Mouse (Mus musculus): ENCODE results near the gene Ccdc30.

Gene Ccdc30

DNA sequence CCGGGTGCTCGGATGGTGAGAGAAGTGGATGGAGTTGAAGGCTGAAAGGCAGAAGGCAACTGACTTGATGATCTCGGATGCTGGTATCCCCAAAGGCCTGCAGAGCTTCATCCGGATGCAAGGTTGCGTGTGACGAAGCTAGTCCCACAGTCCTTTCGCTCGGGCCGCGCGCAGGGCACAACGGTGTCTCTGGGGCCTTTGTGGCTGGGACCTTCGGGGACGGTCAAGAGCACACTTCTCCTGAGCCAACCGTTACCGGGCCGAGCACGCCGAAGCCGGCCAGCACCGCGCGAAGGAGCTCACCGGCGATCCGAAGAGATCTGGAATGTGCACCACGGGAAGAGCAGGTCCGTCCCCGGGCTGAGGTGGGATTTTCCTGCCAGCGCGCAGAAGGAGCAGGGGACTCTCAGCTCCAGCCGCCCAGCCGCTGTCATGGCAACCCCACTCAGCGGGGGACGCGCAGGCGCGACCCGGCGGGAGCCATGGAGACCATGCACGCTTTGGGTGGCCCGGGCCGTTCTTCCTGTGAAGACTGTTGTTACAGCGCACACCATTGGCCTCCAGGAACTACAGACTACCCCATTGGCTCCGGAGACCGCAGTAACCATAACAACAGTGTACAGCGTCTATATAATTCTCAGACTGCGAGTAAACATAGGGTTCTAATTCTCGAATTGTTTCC, at the start of gene Ccdc30:
TSS of gene Ccdc30 (minus strand) at position 450 of the 682 bp plus-strand sequence.
- peak; percentile 90 for DNase-seq (ENCODE audit: low spot score)

DNA sequence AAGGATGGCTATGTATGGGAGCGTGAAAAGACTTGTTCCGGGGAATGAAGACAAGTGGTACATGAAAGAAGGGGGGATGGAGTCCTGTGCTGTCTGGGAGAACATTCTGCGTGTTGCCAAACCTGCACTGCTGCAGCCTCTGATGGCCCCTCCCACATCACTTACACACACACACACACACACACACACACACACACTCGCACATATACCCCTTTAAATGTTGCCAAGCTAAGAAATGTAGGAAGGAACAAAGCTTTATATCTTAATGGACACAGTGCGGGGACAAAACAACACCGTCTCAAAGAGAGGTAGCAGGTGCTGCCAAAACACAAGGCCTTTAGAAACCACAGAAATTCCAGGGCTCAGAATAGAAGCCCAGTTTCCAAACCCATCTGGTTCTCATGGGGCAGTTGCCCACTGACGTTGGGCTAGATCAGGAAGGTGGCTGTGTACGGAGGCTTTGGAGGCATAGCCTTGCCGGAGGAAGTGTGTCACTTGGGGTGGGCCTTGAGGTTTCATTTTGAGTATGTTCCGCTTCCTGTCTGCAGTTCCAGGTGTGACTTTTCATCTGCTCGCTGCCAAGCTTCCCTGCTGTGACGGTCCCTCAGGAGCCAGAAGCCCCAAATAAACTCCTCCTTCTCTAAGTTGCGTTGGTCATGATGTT, 48.6 kb upstream of the Ccdc30 start:
- no peak for DNase-seq (ENCODE audit: low spot score)

DNA sequence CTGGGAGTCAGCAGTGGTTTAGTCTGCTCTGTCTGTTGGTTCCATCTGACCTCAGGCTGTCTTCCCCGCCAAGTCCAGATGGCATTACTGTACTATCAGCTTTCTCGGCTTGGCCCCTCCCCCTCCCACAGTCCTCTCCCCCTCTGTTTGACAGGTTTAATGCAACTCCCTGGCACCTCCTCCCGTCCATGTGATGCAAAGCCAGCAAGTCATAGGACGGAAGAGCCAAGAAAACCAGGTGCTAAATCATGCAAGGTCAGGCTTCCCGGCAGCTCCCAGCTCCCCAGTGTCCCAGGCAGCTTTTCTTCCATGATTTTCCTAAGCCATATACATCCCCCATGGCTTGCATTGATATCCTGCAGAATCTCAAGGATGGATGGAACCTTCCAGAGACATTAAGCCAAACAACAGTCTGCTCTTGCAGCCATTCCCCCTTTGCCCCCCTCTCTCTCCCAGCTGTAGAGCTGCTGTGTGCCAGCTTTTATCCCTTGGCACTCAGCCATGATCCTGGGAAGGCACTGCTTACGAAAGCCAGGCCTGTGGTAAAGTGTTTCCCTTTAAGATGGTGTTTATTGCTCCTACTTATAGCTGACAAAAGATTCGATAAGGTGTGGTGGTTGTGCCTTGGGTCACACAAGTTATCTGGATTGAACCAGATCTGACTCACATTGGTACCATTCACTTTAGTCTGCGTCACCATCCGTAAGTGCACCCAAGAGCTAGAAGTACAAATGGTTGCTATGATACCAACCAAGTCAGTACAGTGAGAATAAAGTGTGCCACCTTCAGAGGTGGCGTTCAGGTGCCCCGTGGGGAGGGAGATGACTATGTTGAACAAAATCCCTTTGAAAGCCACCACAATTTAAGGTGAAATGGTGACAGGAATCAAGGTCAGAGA, 47.8 kb upstream of the Ccdc30 start:
- no peak for DNase-seq (ENCODE audit: low spot score)

DNA sequence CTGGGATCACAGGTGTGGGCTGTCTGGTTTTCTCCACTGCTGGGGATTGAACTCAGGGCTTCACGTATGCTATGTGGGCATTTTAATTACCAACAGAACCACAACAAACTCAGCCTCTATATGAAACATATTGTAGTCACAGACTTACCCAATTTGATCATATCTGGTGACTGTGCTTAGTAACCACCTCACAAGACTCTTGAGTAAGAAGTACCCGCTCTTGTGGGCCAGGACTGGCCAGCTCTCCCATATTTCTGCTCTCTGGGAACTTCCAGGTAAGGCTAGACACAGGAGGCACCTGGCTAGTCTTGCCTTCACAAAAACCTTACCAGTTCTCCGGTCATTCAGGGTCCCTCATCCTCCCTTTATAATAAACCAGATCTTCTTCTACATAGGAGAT, 47.1 kb upstream of the Ccdc30 start:
- no peak for DNase-seq (ENCODE audit: low spot score)

DNA sequence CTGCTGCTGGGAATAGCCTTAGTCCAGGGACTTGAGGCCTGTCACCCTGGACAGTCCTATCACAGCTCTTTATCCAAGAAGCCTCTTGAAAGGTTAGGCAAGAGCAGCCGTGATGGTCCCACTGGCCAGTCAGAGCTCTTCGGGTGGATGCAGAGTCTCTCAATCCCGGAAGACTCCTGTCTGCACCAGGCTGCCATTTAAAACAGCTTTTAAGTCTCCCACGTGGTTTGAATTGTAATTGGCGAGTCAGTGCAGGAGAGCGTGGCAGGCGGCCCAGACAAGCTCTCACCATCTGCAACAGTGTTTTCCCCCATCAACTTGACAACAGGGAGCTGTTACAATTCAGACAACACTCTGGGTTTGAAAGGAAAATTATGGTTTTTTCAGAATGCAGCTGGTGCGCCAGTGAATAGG, 45.4 kb upstream of the Ccdc30 start:
- DNase-seq (ENCODE audit: low spot score), result peak; percentile 36

DNA sequence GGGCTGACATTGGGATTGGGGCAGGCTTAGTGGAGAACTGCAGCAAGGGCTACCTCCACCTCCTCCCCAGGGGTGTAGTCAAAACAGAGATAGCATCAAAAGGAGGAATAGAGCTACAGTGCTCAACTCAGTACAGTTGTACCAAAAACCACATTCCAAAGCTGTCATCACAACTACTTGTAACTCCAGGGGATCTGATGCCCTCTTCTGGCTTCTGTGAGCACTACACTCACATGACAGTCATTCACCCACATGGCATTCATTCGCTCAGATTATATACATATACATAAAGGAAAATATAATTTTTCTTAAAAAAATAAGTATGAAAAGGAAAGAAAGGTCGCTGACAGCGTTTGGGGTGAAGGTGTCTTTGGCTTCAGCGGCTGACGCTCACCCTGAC, 45.0 kb upstream of the Ccdc30 start:
- DNase-seq (ENCODE audit: low spot score), result no peak

DNA sequence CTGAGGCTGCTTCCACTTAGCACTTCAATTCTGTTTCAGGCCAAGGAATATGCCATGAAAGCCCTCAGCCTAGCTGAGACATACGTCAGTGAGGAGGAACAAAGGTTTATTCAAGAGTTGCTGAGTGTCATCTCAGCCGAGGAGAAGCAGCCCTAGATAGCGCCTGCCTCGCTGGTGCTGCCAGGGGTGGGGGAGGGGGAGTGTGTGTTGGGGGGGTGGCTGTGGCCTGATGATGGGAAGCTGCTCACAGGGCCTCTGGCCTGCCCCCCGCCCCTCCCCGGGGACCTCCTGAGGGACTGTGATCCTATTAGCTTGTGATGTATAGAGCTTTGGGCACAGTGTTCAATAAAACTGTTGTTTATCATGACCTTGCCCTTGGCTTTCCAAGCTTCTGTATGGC, 38.2 kb upstream of the Ccdc30 start:
- DNase-seq (ENCODE audit: low spot score), result peak; percentile 15

DNA sequence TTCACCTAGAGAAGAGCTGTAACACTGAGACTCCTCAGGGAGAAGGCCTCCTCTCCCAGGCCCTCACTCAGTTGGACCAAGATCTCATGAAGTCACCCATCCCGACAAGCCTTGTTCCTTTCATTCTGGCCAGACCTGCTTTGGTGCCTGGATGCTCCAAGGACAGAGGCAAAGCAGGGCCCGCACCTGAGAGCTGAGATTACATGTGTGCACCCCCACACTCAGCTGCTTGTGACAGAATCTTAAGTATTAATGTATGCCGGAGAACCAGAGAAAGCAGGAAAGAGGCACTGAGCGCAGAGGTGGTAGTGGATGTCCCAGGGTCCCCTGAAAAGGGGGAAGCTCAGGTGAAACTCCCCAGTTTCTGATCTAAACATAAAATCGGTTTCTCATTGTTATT, 37.8 kb upstream of the Ccdc30 start:
- no peak for DNase-seq (ENCODE audit: low spot score)

DNA sequence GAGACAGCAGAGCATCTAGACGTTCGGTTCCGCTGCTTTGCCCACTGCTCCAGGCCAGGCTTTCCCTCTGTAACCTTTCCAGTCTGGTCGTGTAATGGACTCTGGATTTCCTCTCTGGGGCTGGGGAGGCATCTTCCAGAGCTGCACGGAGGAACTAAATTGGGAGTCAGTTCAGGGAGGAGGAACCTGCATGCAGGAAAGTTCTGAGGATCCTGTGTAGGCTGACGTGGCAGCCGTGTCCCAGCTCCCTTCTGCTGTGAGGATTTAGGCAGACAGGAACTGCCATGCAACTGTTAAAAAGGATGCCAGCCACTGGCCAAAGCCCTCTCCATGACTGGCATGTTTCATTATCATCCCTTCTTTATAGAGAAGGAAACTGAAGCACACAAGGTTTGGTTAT, 35.1 kb upstream of the Ccdc30 start:
- DNase-seq (ENCODE audit: low spot score), result no peak

DNA sequence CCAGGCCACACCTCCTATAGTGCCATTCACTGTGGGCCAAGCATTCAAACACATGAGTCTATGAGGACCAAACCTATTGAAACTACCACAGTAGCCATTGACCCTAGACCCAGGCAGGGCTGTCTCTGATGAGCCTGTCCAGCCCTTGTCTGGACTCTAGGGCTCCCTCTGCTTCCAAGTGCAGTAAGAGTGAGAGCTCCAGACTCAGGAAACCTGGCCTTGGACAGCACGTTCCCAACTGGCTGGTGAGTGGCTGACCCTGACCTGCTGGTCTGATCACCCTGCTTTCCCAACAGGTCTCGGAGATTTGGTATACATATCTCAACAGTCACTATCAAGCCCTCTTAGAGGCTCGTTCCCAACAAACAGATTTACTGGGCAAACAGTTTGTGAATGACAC, 32.5 kb upstream of the Ccdc30 start:
- DNase-seq (ENCODE audit: low spot score), result no peak

DNA sequence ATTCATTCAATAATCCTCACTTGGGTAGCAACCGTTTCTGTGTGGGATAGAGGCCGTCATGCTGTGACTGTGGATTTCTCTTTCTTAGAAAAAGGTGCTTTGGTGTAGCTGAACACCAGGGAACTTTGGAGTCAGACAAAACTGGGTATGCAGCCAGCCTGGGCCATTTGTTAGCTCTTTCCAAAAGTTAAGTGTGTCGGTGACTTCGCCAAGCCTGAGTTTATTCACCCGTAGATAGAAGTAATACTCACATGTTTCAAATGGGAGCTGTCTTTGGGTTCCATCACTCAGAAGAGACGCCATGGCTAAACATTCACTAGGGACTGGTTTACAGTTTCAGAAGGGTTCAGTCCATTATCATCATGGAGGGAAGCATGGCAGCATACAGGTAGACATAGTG, 31.9 kb upstream of the Ccdc30 start:
- no peak for DNase-seq (ENCODE audit: low spot score)

DNA sequence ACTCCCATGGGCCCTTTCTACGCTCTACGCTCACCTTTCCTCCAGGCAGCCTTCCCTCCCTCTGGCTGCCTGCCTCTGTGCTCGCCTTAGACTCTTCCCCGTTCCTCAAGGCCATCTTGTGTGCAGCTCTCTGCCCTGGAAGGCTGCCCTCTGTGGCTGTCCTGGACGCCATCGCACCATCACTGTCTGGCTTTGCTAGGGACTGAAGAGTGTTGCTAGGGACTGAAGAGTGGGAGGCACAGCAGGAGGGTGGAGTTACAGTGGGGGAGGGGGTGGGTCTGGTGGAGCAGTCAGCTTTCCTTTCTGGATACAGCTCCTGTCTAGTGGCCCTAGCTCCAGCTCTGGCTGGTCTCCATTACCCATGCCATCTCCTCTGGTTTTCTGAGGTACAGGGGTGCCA, 27.2 kb upstream of the Ccdc30 start:
- no peak for DNase-seq (ENCODE audit: low spot score)

DNA sequence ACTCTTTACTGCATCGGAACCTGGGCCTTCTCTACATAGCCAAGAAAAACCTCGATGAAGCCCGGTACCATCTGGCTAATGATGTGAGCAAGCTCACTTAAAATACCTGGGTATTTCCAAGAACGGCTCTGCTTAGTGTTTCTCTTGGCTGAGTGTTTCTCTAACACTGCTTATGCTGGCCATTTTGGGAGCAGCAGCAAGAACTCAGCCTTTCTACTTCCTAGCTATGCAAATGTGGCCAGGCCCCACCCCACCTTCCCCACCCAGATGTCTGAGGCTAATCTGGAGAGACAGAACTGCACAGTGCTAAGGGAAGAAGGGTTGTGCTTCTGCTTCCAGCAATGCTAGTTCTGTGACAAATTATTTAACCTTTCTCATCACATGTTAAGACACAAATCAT, 26.5 kb upstream of the Ccdc30 start:
- DNase-seq (ENCODE audit: low spot score), result no peak

DNA sequence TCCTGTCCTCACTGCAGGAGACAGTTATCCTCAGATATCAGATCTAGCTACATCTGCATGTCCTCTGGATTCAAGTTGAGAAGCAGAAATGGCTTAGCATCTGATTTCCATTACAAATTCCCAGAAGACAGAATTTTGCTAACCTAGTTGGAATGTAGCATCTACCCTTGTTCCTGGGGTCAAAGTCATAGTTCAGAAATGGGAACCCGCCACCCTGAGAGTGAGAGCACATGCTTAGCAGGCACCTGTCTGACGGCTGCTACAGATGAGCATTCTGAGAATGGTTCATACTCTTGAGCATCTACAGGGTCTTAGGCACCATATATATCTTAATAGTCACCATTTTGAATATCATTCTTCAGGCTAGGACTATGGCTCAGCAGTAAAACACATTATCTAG, 22.6 kb upstream of the Ccdc30 start:
- DNase-seq (ENCODE audit: low spot score), result no peak

DNA sequence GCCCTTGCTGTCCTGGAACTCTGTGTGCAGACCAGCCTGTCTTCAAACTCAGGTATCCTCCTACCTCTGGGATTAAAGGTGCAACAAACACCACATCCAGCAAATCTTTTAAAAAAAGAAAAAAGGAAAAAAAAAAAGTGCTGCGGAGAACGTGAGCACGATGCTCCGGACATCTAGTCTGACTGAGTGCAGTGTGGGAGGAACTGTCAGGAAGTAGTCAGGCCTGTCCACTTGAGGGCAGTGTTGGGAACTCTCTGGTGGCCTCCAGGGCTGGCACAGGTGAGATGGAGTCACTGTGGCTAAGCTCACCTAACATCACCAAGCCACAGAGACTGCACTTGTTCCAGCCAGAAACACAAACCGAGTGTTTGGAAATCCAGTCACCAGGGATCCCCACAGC, 15.4 kb upstream of the Ccdc30 start:
- no peak for DNase-seq (ENCODE audit: low spot score)

DNA sequence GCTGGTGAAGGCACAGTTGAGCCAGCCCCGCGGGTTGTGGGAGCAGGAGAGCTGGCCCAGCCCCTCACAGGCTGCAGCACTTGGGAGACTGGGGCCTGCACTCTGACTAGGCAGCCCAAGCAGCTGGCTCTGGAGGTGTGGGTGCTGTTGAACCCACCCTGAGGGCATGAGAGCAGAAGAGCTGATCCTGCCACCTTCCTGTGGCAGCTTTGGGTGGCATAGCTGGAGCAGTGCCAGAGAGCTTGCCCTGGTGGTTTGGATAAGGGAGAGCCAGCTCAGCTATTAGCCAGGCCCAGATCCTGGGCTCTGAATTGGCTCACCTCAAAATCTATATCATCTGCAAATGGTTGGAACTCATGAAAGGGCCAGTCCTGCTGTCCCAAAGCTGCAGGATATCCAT, 12.4 kb upstream of the Ccdc30 start:
- DNase-seq (ENCODE audit: low spot score), result no peak

DNA sequence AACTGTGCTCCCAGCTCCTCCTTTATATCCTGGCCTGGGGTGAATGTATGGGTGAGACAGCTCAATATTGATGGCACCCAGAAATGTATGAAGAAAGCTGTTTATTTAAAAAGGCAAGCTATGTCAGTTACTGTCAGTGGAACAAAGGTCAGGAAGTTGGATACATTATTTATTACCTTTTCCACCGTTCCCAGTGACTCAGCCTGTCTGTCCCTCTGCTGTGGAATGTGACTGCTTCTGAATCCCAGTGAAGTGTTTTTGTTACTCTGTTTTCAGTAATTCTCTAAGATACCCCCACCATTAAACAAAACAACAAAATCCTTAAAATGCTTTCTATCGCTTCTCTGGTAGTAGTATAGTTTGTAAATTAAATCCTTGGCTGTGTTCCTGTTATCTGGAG, 10.3 kb upstream of the Ccdc30 start:
- no peak for DNase-seq (ENCODE audit: low spot score)

DNA sequence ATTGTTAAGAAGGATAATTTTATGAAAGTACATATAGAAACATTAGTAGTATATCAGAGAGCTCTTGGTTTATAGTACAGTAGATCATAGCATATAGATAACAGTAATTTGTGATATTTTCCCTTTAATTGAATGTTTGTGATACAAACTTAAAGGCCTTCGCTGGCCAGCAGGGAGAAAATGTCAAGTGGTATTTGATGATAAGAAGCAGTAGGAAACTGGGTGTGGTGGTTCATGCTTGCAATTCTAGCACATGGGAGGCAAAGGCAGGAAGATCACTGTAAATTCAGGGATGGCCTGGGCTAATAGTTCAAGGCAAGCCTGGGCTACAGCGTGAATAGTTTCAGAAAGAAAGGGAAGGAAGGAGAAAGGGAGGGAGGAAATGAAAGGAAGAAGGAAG, 9.8 kb upstream of the Ccdc30 start:
- no peak for DNase-seq (ENCODE audit: low spot score)

DNA sequence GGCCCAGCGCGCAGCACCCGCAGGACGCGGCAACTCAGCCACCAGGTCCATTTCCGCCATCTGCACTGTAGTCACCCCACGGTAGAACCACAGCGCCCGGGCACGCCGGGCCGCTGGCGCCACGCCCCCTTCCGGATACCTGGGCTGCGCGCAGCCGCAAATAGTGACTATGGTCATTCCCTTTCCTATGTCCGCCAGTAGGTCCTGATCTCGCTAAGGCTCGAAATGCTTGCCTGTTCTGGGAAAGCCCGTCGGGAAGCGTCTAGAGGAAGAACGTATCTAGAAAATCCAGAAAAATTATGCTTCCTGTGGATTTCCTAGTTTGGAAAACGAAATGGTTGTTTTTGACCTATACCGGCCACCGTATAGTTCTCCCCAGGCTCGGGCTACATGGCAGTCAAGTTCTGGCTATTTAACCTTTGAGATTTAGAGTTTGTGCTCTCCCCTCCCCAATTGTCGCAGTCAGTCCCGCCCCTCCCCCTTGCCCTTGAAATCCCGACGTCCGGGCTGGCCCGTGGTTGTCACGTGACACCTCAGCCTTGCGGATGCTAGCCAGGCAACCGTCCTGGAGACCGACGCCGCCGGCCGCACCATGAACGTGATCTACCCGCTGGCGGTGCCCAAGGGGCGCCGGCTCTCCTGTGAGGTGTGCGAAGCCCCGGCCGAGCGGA, 7.1 kb upstream of the Ccdc30 start, which contains the start of the genes Ppcs and Zmynd12:
TSS of gene Ppcs (minus strand) at position 127 of the 671 bp plus-strand sequence.
TSS of gene Zmynd12 (plus strand) at position 521 of the 671 bp plus-strand sequence.
- DNase-seq (ENCODE audit: low spot score), result peak; percentile 90

DNA sequence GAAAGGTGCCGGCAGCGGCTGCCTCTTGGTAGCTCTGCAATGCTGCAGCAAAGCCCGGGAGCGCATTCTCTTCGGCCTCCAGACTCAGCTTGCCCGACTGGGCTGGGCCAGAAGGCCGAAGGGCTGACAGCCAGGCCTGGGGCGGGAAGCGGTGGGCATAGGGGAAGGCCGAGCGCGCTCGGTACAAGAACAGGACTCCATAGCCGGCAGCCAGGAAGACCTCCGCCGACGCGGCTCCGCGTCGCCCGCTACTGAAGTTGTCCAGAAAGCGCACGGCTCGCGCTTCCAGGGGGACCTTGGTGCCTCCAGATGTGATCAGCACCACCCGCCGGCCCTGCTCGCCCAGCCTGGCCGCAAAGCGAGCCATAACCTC, 6.6 kb upstream of the Ccdc30 start:
- DNase-seq (ENCODE audit: low spot score), result no peak

DNA sequence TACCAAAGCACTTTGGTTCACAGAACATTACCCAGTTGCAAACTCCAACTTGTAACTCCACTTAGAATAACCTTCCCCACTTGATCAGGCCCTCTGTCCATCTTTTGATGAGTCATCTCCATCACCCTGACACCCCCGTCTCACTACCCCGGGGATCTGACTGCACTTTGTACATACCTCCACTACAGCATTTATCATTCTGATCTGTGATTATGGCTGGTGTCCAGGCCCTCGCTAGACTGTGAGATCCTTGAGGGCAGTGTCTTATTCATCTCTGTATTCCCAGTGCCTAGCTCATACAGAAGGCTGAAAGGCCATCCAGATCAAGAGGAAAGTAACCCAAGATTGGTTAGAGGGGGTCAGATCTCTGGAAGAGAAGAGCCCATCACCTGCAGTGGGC, 5.9 kb upstream of the Ccdc30 start:
- no peak for DNase-seq (ENCODE audit: low spot score)

DNA sequence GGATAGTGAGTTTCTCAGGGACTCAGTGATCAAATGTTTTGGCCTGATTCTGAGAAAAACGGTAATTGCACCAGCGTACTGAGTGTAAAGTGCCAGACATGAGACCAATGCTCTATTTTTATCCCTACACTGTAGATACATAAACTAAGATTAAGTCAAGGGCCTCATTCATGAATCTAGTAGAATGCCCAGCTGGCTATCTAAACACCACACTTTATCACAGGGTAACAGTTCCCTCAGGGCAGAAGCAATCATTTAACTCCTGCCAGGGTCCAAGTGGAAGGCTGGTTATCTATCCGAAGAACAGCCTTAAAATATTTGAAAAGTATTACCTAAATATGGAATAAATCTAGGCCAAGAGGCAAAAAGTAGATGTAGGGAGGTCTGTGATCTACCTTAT, 2.6 kb upstream of the Ccdc30 start:
- no peak for DNase-seq (ENCODE audit: low spot score)

All from testis, postnatal 14 days (tissue).